Mouse (Mus musculus) lung, adult 2 months (tissue): ENCODE results near the gene Nat14. TPM values are rescaled to one million over a fixed set of nuclear protein-coding genes. Genes with fewer than 3 reads are reported as not detected.
A peak's percentile ranks its signal among the peaks of the same experiment; 100 is the strongest.

Experiments used
- DNase-seq: peaks from one replicate; pipeline ENCODE4 v3.0.0; 2022
- H3K4me1 ChIP-seq: fragments of 200-500 bp; 2 replicates; pipeline ENCODE4 v1.6.1; 2011; ENCODE audit warnings: low read length; ENCODE audit not compliant: control insufficient read depth, insufficient read depth
- H3K4me3 ChIP-seq: fragments of 200-500 bp; replicated peaks from 2 replicates; pipeline ENCODE3; 2011; ENCODE audit warnings: low read depth, mild to moderate bottlenecking, control low read depth, low read length; ENCODE audit errors: extremely low read depth
- CTCF ChIP-seq: fragments of 200-500 bp; IDR thresholded peaks from 2 replicates; pipeline ENCODE4 v1.5.1; 2011; ENCODE audit warnings: mild to moderate bottlenecking, low read length, control low read depth; ENCODE audit not compliant: insufficient read depth
- POLR2A ChIP-seq: fragments of 200-500 bp; IDR thresholded peaks from 2 replicates; pipeline ENCODE4 v1.6.1; 2011; ENCODE audit warnings: low read depth, mild to moderate bottlenecking, control low read depth, low read length, borderline replicate concordance; ENCODE audit errors: extremely low read depth
- WGBS: fragments of 180-500 bp; shearing (Covaris S2); methylation state at CpG from one replicate; pipeline ENCODE4 v1.1.7; 2018; 5-methylcytosine and 5-hydroxymethylcytosine counted together
- polyA plus RNA-seq: library from polyadenylated mRNA; depleted of rRNA; stranded (reverse); fragments of >200 nt; gene quantifications from 2 replicates; pipeline ENCODE4 v1.2.3, GENCODE M21; 2012; rRNA removed

The Nat14 gene
- polyA plus RNA-seq, 1 experiment, result 7.6 TPM

DNA sequence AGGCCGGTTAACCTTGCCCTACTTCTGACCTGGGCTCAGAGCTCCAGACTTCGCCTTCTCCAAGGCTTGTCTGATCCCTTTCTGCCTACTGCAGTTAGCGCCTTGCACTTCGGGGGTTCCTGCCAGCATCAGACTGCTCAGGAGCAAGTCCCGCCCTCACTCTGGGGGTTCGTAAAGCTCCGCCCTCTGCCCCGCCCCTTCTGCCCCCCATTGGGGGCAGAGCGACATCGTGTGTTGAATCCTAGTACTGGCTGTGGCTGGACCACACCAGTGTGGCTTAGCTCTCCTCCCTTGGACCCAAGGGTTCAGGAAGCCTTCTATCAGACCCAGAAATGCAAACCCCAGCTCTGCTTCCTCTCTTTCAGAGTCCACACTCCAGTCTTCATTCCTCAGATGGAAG is 42.4 kb downstream of the Nat14 start, which contains the start of gene Sbk2:
Sbk2 (minus strand) TSS at position 135 of the 400 bp plus-strand sequence.
- Histone ChIP-seq H3K4me3 (no peak within 1 kb of the TSS), H3K4me1 (no peaks in the 10 kb centered on the region)
- DNase-seq, result peak; percentile 80
- 4% methylated on average over 10 of the region's 10 CpGs for WGBS
- TF ChIP-seq POLR2A (no peak), CTCF (peak; percentile 69)

DNA sequence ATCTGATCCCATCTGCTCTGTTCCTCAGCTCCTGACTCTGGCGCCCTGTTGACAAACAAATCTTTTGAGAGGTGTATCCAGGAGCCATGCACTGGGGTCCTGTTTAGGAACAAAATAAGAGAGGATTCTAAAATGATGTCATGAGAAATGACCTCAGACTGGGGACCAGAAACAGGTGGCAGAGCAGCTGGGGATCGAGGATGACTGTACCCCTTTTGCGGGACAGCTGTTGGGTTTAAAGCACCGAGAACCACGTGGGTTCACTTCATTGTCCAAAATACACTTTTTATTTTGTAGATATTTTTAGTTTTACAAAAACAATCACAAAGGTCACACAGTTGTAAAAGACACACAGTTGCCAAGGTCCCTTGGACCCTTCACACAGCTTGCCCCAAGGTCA is 43.2 kb downstream of the Nat14 start:
- H3K4me3 ChIP-seq, result no peak overlapping the region
- WGBS, result 73% methylated on average over 5 of the region's 5 CpGs
- no peak for DNase-seq
- no peak for TF ChIP-seq POLR2A
- TF ChIP-seq CTCF, result no peak
- H3K4me1 ChIP-seq, result no peaks in the 10 kb centered on the region

DNA sequence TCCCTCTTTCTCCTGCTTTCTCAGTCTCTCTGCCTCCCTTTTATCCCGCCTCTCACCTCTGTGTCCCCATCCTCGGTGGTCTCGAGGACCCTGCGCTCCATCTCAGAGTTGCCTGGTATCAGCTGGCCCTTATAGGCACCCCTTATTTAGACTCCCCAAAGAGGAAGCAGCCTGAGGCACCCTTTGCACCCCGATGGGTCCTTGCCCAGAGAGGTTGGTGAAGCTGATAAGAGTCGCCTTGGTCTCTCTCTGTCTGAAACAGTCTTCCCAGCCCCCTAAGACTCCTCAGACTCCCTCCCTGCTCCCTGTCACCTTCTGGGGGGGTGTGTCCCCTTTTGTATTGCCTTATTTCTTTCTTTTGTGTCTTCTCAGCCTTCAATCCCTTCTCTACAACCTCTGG is 49.2 kb downstream of the Nat14 start, which contains the start of gene Sbk3:
Sbk3 (minus strand) TSS at position 101 of the 400 bp plus-strand sequence.
- WGBS, result 49% methylated on average over 6 of the region's 6 CpGs
- no peak for TF ChIP-seq CTCF
- no peak for TF ChIP-seq POLR2A

DNA sequence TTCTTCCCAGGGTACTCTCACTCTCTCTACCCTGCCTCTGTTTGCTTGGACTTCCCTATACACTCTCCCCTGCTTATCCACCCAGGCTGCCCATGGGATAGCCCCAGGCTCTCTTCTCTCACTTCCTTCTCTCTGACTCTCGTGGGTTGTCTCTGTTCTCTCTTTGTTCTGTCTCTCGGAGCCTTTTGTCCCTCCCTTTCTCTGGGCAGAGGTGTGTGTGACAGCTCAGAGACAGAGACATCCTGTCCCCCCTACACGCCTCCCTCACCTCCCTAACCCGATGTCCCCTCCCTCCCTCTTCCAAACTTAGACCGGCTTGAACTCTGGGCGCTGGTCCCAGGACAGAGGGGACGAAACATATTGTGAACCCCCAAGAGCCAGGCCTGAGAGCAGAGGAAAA is 49.9 kb downstream of the Nat14 start:
- DNase-seq, result no peak
- no peak for TF ChIP-seq POLR2A
- TF ChIP-seq CTCF, result no peak
- H3K4me3 ChIP-seq, result no peak overlapping the region
- 22% methylated on average over 7 of the region's 7 CpGs for WGBS
- H3K4me1 ChIP-seq, result no peaks in the 10 kb centered on the region

More for the DNA sequence above, 49.2 kb downstream of the Nat14 start, which contains the start of gene Sbk3:
- H3K4me3 ChIP-seq, result no peak within 1 kb of the TSS
- H3K4me1 ChIP-seq, result no peaks in the 10 kb centered on the region
- no peak for DNase-seq

DNA sequence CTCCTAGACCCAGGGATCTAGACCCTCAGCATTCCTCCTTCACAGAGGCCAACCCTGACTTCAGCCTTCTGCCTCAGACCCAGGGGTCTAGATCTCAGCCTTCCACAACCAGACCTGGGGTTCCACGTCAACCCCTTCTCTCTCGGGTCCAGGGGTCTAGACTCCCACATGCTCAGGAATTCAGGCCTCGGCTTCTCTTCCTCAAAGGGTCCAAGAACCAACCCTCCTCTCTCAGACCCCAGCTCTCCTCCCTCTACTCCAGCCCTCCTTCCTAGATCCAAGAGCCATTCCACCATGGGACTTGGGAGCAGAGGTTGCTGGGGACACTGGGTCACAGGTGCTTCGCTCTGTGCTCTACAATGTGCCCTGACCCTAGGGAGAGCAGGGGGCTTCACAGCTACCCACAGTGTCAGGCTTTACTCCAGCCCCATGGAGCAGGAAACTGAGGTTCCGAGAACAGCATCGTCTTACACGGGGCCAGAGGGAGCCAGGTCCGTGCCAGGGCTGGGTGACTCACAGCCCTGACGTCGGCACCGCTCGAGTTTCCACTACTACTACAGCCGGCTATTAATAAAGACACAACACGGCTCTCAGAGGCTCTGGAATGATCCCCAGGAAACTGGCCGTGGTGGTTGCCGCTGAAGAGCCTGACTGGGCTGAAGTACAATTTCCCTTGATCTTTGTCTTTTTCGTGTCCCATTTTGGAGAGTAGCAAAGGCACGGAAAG is 50.7 kb downstream of the Nat14 start:
- WGBS, result 43% methylated on average over 18 of the region's 18 CpGs
- DNase-seq, result no peak
- H3K4me1 ChIP-seq, result no peaks in the 10 kb centered on the region
- no peak overlapping the region for H3K4me3 ChIP-seq
- TF ChIP-seq CTCF, result no peak
- TF ChIP-seq POLR2A, result no peak

Other genes with a start within 250 kb of the Nat14 start
- gene Hspbp1, start 237.0 kb upstream of the Nat14 start, polyA plus RNA-seq, result 38.8 and 39.6 TPM in 2 replicates
- 4.1 and 4.9 TPM in 2 replicates for gene Brsk1, start 231.4 kb upstream of the Nat14 start, polyA plus RNA-seq
- 3.2 and 3.8 TPM in 2 replicates for gene Tmem150b, start 196.8 kb upstream of the Nat14 start, polyA plus RNA-seq
- gene Kmt5c, start 181.9 kb upstream of the Nat14 start, polyA plus RNA-seq, result 92.5 and 104 TPM in 2 replicates
- 52.7 and 87.5 TPM in 2 replicates for gene Cox6b2, start 168.9 kb upstream of the Nat14 start, polyA plus RNA-seq
- gene Fam71e2, start 150.7 kb upstream of the Nat14 start, polyA plus RNA-seq, result not detected in 2 replicates
- 0.65 and 0.68 TPM in 2 replicates for gene Il11, start 139.2 kb upstream of the Nat14 start, polyA plus RNA-seq
- not detected in 2 replicates for gene Tmem190, start 139.1 kb upstream of the Nat14 start, polyA plus RNA-seq
- gene Tmem238, start 132.4 kb upstream of the Nat14 start, polyA plus RNA-seq, result 59.4 and 97.7 TPM in 2 replicates
- gene Rpl28, start 129.2 kb upstream of the Nat14 start, polyA plus RNA-seq, result 171 and 204 TPM in 2 replicates
- 135 and 210 TPM in 2 replicates for gene Ube2s, start 109.4 kb upstream of the Nat14 start, polyA plus RNA-seq
- 2.5 and 3.4 TPM in 2 replicates for gene Shisa7, start 77.3 kb upstream of the Nat14 start, polyA plus RNA-seq
- gene Isoc2b, start 51.8 kb upstream of the Nat14 start, polyA plus RNA-seq, result 14.1 and 22.3 TPM in 2 replicates
- 13.4 and 15.0 TPM in 2 replicates for gene Isoc2a, start 44.9 kb upstream of the Nat14 start, polyA plus RNA-seq
- gene Gm36210, start 15.5 kb upstream of the Nat14 start, polyA plus RNA-seq, result 0.15 and 0.20 TPM in 2 replicates
- 20.6 and 24.7 TPM in 2 replicates for gene Zfp628, start 6.8 kb upstream of the Nat14 start, polyA plus RNA-seq
- gene Ssc5d, start 3.8 kb downstream of the Nat14 start, polyA plus RNA-seq, result 7.5 and 8.0 TPM in 2 replicates
- 5.6 and 24.2 TPM in 2 replicates for gene Sbk2, start 42.4 kb downstream of the Nat14 start, polyA plus RNA-seq
- 6.5 and 9.0 TPM in 2 replicates for gene Sbk3, start 49.1 kb downstream of the Nat14 start, polyA plus RNA-seq
- 84.1 and 90.7 TPM in 2 replicates for gene Zfp579, start 74.1 kb downstream of the Nat14 start, polyA plus RNA-seq
- gene Zfp524, start 92.4 kb downstream of the Nat14 start, polyA plus RNA-seq, result 37.0 and 43.5 TPM in 2 replicates
- 32.2 and 33.9 TPM in 2 replicates for gene Fiz1, start 92.7 kb downstream of the Nat14 start, polyA plus RNA-seq
- not detected in 2 replicates for gene Gm44973, start 93.5 kb downstream of the Nat14 start, polyA plus RNA-seq
- 43.2 and 47.9 TPM in 2 replicates for gene Zfp865, start 98.3 kb downstream of the Nat14 start, polyA plus RNA-seq
- gene Ccdc106, start 98.5 kb downstream of the Nat14 start, polyA plus RNA-seq, result 0.90 and 0.97 TPM in 2 replicates
- gene 4632433K11Rik, start 112.1 kb downstream of the Nat14 start, polyA plus RNA-seq, result not detected in 2 replicates
- gene Zfp784, start 116.4 kb downstream of the Nat14 start, polyA plus RNA-seq, result 5.2 and 6.9 TPM in 2 replicates
- gene Zfp580, start 129.5 kb downstream of the Nat14 start, polyA plus RNA-seq, result 36.0 and 37.9 TPM in 2 replicates
- 145 and 189 TPM in 2 replicates for gene U2af2, start 140.1 kb downstream of the Nat14 start, polyA plus RNA-seq
- 151 and 160 TPM in 2 replicates for gene Epn1, start 158.2 kb downstream of the Nat14 start, polyA plus RNA-seq
- gene Rfpl4, start 194.9 kb downstream of the Nat14 start, polyA plus RNA-seq, result not detected in 2 replicates
- gene Rasl2-9, start 203.9 kb downstream of the Nat14 start, polyA plus RNA-seq, result 0.24 TPM in 1 of 2 replicates, not detected in the other
- not detected in 2 replicates for gene Vmn1r55, start 227.6 kb downstream of the Nat14 start, polyA plus RNA-seq